In genomic region chr11:58198663-58199062, GRCm38 (mm10) we compare ENCODE assay signal across 8 mouse cellular contexts. TPM values are rescaled to one million over a fixed set of nuclear protein-coding genes. Genes with fewer than 3 reads are reported as not detected.
DNase-seq lines count a peak whose midpoint lies in the region; ATAC-seq and TF ChIP-seq lines count a peak whose summit lies in the region.

No protein-coding gene starts in this region.

- H3K27me3 ChIP-seq in heart, embryonic 15.5 days, result no peaks in the 10 kb centered on the region
- no peaks in the 10 kb centered on the region for H3K27me3 ChIP-seq in hindbrain, embryonic 11.5 days (ENCODE audit: control insufficient read depth, insufficient read depth, low read length)
- no peaks in the 10 kb centered on the region for H3K27me3 ChIP-seq in liver, postnatal 0 days (ENCODE audit: insufficient read depth, low read length)

- intact Hi-C loops in heart, postnatal 10 days (cut with DNase I), result no loop called here

- no peak for TF ChIP-seq POLR2A in bone marrow macrophage, adult 2 months (IDR thresholded peaks at IDR 0.05; ENCODE audit: borderline replicate concordance, low read depth, low read length)

- no peak for ATAC-seq in heart, embryonic 15.5 days (replicated peaks; ENCODE audit: insufficient number of reproducible peaks, insufficient read depth, low FRiP score, low read depth)
- ATAC-seq in hindbrain, embryonic 11.5 days (ENCODE audit: low FRiP score), result no peak
- no peak for ATAC-seq in liver, postnatal 0 days

- TF ChIP-seq EP300 in liver, postnatal 0 days (IDR thresholded peaks at IDR 0.05; ENCODE audit: low read depth), result no peak

- no peak overlapping the region for H3K27ac ChIP-seq in heart, embryonic 15.5 days
- peak overlapping the region; percentile 67 for H3K27ac ChIP-seq in bone marrow macrophage, adult 2 months (ENCODE audit: insufficient read depth, low read depth, low read length)
- H3K27ac ChIP-seq in hindbrain, embryonic 11.5 days (ENCODE audit: low read depth, low read length), result no peak overlapping the region
- H3K27ac ChIP-seq in liver, postnatal 0 days (ENCODE audit: low read depth), result peak overlapping the region; percentile 97

- TF ChIP-seq CTCF in bone marrow macrophage, adult 2 months (IDR thresholded peaks at IDR 0.05; ENCODE audit: low read depth, low read length), result no peak
- no peak for TF ChIP-seq CTCF in liver, postnatal 0 days (IDR thresholded peaks at IDR 0.05; ENCODE audit: low read depth)

- peak overlapping the region; percentile 70 for H3K4me2 ChIP-seq in heart, embryonic 15.5 days
- H3K4me2 ChIP-seq in hindbrain, embryonic 11.5 days (replicated peaks; ENCODE audit: low read depth, low read length), result peak overlapping the region; percentile 51; the same call in 1 of the 2 replicates
- H3K4me2 ChIP-seq in liver, postnatal 0 days (ENCODE audit: low read depth, low read length), result peak overlapping the region; percentile 85

- peak overlapping the region; percentile 78 for H3K4me3 ChIP-seq in heart, embryonic 15.5 days
- peak overlapping the region; percentile 60; the same call in 1 of the 2 replicates for H3K4me3 ChIP-seq in bone marrow macrophage, adult 2 months (ENCODE audit: insufficient read depth, low read length)
- peak overlapping the region; percentile 31; the same call in 1 of the 2 replicates for H3K4me3 ChIP-seq in hindbrain, embryonic 11.5 days (ENCODE audit: low read depth, low read length)
- H3K4me3 ChIP-seq in liver, postnatal 0 days (ENCODE audit: low read depth, low read length), result peak overlapping the region; percentile 68

- no peak for DNase-seq in heart, postnatal 10 days
- no peak for DNase-seq in hindbrain, embryonic 11.5 days (ENCODE audit: low spot score)
- DNase-seq in liver, postnatal 0 days, result no peak
- no peak for DNase-seq in adrenal gland, postnatal 14 days
- no peak for DNase-seq in c-Kit-positive CD71-positive TER-119-positive erythroid progenitor cells, embryonic 14.5 days (ENCODE audit: low spot score)
- DNase-seq in layer of hippocampus, postnatal 10 days (ENCODE audit: low spot score in 2 of 2), result no peak

- H3K9ac ChIP-seq in heart, embryonic 15.5 days, result peak overlapping the region; percentile 55; the same call in 1 of the 2 replicates
- no peak overlapping the region for H3K9ac ChIP-seq in hindbrain, embryonic 11.5 days (ENCODE audit: low read depth, low read length)
- peak overlapping the region; percentile 77 for H3K9ac ChIP-seq in liver, postnatal 0 days (replicated peaks)

- WGBS in heart, embryonic 15.5 days, result 88% methylated on average over 4 of the region's 4 CpGs
- WGBS in hindbrain, embryonic 11.5 days, result 87% methylated on average over 4 of the region's 4 CpGs
- WGBS in liver, postnatal 0 days (ENCODE audit: insufficient replicate concordance), result 89% methylated on average over 4 of the region's 4 CpGs

- no peaks in the 10 kb centered on the region for H3K36me3 ChIP-seq in heart, embryonic 15.5 days
- H3K36me3 ChIP-seq in hindbrain, embryonic 11.5 days (ENCODE audit: control insufficient read depth, insufficient read depth, low read length), result no peaks in the 10 kb centered on the region
- peaks cover 12% of the 10 kb centered on the region for H3K36me3 ChIP-seq in liver, postnatal 0 days (replicated peaks; ENCODE audit: insufficient read depth, low read length)

- no peaks in the 10 kb centered on the region for H3K9me3 ChIP-seq in heart, embryonic 15.5 days (replicated peaks)
- no peaks in the 10 kb centered on the region for H3K9me3 ChIP-seq in hindbrain, embryonic 11.5 days (ENCODE audit: control insufficient read depth, low read length)
- no peaks in the 10 kb centered on the region for H3K9me3 ChIP-seq in liver, postnatal 0 days (ENCODE audit: low read length)

- H3K4me1 ChIP-seq in heart, embryonic 15.5 days (replicated peaks), result peaks cover 25% of the 10 kb centered on the region
- peaks cover 3% of the 10 kb centered on the region; the same call in 1 of the 2 replicates for H3K4me1 ChIP-seq in bone marrow macrophage, adult 2 months (ENCODE audit: control insufficient read depth, insufficient read depth, low read length)
- no peaks in the 10 kb centered on the region for H3K4me1 ChIP-seq in hindbrain, embryonic 11.5 days (replicated peaks; ENCODE audit: control insufficient read depth, insufficient read depth, low read length)
- peaks cover 23% of the 10 kb centered on the region for H3K4me1 ChIP-seq in liver, postnatal 0 days (ENCODE audit: insufficient read depth)

RNA-seq across cellular contexts. Expression of gene Igtp, which starts 0.7 kb away (rescaled TPM):
- 6.4 and 10.1 TPM in 2 replicates for polyA plus RNA-seq in heart, embryonic 15.5 days (2015; fragmentation: Nextera tagmentation; extraction: Ambion mirVana)
- 1 to 10 TPM; 3.1 to 5.1 TPM for total RNA-seq in heart, postnatal 10 days (2021)
- polyA plus RNA-seq in bone marrow macrophage, adult 2 months (2012; ENCODE audit: insufficient read depth, insufficient read length, missing spikeins), result 31.3 and 33.3 TPM in 2 replicates
- 2.5 and 3.3 TPM in 2 replicates for polyA plus RNA-seq in hindbrain, embryonic 11.5 days (2014; fragmentation: Nextera tagmentation; extraction: Ambion mirVana)
- 42.4 and 43.7 TPM in 2 replicates for polyA plus RNA-seq in liver, postnatal 0 days (2015; fragmentation: Nextera tagmentation; extraction: Ambion mirVana)
- total RNA-seq in adrenal gland, postnatal 14 days (2021), result 8.5 and 8.9 TPM in 2 replicates
- under 1 TPM; 0.85 to 0.94 TPM for total RNA-seq in layer of hippocampus, postnatal 10 days (2021)

RNA-seq across cellular contexts. Expression of gene Irgm2, which starts 0.8 kb away (rescaled TPM):
- polyA plus RNA-seq in heart, embryonic 15.5 days (2015; fragmentation: Nextera tagmentation; extraction: Ambion mirVana), result 4.2 and 5.7 TPM in 2 replicates
- 1 to 10 TPM; 5.1 to 7.4 TPM for total RNA-seq in heart, postnatal 10 days (2021)
- polyA plus RNA-seq in bone marrow macrophage, adult 2 months (2012; ENCODE audit: insufficient read depth, insufficient read length, missing spikeins), result 40.7 and 44.4 TPM in 2 replicates
- 0.71 and 1.3 TPM in 2 replicates for polyA plus RNA-seq in hindbrain, embryonic 11.5 days (2014; fragmentation: Nextera tagmentation; extraction: Ambion mirVana)
- 17.2 and 18.2 TPM in 2 replicates for polyA plus RNA-seq in liver, postnatal 0 days (2015; fragmentation: Nextera tagmentation; extraction: Ambion mirVana)
- 7.1 and 9.2 TPM in 2 replicates for total RNA-seq in adrenal gland, postnatal 14 days (2021)
- 1 to 10 TPM; 1.2 to 1.6 TPM for total RNA-seq in layer of hippocampus, postnatal 10 days (2021)

RNA-seq across cellular contexts. Expression of gene Mrpl22, which starts 27.2 kb away (rescaled TPM):
- 99.6 and 102 TPM in 2 replicates for polyA plus RNA-seq in heart, embryonic 15.5 days (2015; fragmentation: Nextera tagmentation; extraction: Ambion mirVana)
- 10 to 100 TPM; 49.5 to 54.2 TPM for total RNA-seq in heart, postnatal 10 days (2021)
- polyA plus RNA-seq in bone marrow macrophage, adult 2 months (2012; ENCODE audit: insufficient read depth, insufficient read length, missing spikeins), result 23.5 and 26.6 TPM in 2 replicates
- 117 and 132 TPM in 2 replicates for polyA plus RNA-seq in hindbrain, embryonic 11.5 days (2014; fragmentation: Nextera tagmentation; extraction: Ambion mirVana)
- polyA plus RNA-seq in liver, postnatal 0 days (2015; fragmentation: Nextera tagmentation; extraction: Ambion mirVana), result 87.7 and 87.9 TPM in 2 replicates
- 74.6 and 77.2 TPM in 2 replicates for total RNA-seq in adrenal gland, postnatal 14 days (2021)
- 10 to 100 TPM; 30.3 to 34.9 TPM for total RNA-seq in layer of hippocampus, postnatal 10 days (2021)

RNA-seq across cellular contexts. Expression of gene Gemin5, which starts 30.3 kb away (rescaled TPM):
- 9.6 and 13.3 TPM in 2 replicates for polyA plus RNA-seq in heart, embryonic 15.5 days (2015; fragmentation: Nextera tagmentation; extraction: Ambion mirVana)
- total RNA-seq in heart, postnatal 10 days (2021), result 10 to 100 TPM; 10.2 to 11.9 TPM
- polyA plus RNA-seq in bone marrow macrophage, adult 2 months (2012; ENCODE audit: insufficient read depth, insufficient read length, missing spikeins), result 3.4 and 4.1 TPM in 2 replicates
- 21.0 and 32.0 TPM in 2 replicates for polyA plus RNA-seq in hindbrain, embryonic 11.5 days (2014; fragmentation: Nextera tagmentation; extraction: Ambion mirVana)
- polyA plus RNA-seq in liver, postnatal 0 days (2015; fragmentation: Nextera tagmentation; extraction: Ambion mirVana), result 4.2 and 5.3 TPM in 2 replicates
- 20.2 and 23.4 TPM in 2 replicates for total RNA-seq in adrenal gland, postnatal 14 days (2021)
- 10 to 100 TPM; 17.5 to 18.5 TPM for total RNA-seq in layer of hippocampus, postnatal 10 days (2021)

Comparison
In these comparisons a context has a peak if more than half of its experiments do, and no peak if none do; other contexts are left out.
1. H3K27ac ChIP-seq: peak in bone marrow macrophage, adult 2 months (single experiment) and liver, postnatal 0 days (single experiment); none in heart, embryonic 15.5 days (single experiment) and hindbrain, embryonic 11.5 days (single experiment).
2. Peak in every context shown above with its lines, with median percentiles within 50 percentile points of each other: H3K4me2 ChIP-seq and H3K4me3 ChIP-seq.